Mouse (Mus musculus): ENCODE data around the gene Gm4952. TPM values are rescaled to one million over a fixed set of nuclear protein-coding genes. Genes with fewer than 3 reads are reported as not detected.

Gene Gm4952
- polyA plus RNA-seq, 1 experiment from 2014 or later = 0.10 TPM

Other genes with a start within 250 kb of the Gm4952 start
- gene Olfr1440, start 212.7 kb upstream of the Gm4952 start, polyA plus RNA-seq (2015; fragmentation: Nextera tagmentation; extraction: Ambion mirVana) = not detected in 2 replicates
- gene Olfr1441, start 182.5 kb upstream of the Gm4952 start, polyA plus RNA-seq (2015; fragmentation: Nextera tagmentation; extraction: Ambion mirVana) = not detected in 2 replicates
- not detected in 2 replicates for gene Pfpl, start 172.1 kb upstream of the Gm4952 start, polyA plus RNA-seq (2015; fragmentation: Nextera tagmentation; extraction: Ambion mirVana)
- gene Mpeg1, start 139.2 kb upstream of the Gm4952 start, polyA plus RNA-seq (2015; fragmentation: Nextera tagmentation; extraction: Ambion mirVana) = 0.61 and 0.88 TPM in 2 replicates
- gene Dtx4, start 98.5 kb upstream of the Gm4952 start, polyA plus RNA-seq (2015; fragmentation: Nextera tagmentation; extraction: Ambion mirVana) = 40.0 and 42.2 TPM in 2 replicates
- 6.6 and 7.9 TPM in 2 replicates for gene Fam111a, start 54.2 kb upstream of the Gm4952 start, polyA plus RNA-seq (2015; fragmentation: Nextera tagmentation; extraction: Ambion mirVana)
- not detected in 2 replicates for gene Glyat, start 33.3 kb downstream of the Gm4952 start, polyA plus RNA-seq (2015; fragmentation: Nextera tagmentation; extraction: Ambion mirVana)
- gene Olfr1442, start 70.5 kb downstream of the Gm4952 start, polyA plus RNA-seq (2015; fragmentation: Nextera tagmentation; extraction: Ambion mirVana) = not detected in 2 replicates
- not detected in 2 replicates for gene Olfr1443, start 78.1 kb downstream of the Gm4952 start, polyA plus RNA-seq (2015; fragmentation: Nextera tagmentation; extraction: Ambion mirVana)
- gene Keg1, start 95.8 kb downstream of the Gm4952 start, polyA plus RNA-seq (2015; fragmentation: Nextera tagmentation; extraction: Ambion mirVana) = not detected in 2 replicates
- 1.00 and 1.2 TPM in 2 replicates for gene Cntf, start 165.7 kb downstream of the Gm4952 start, polyA plus RNA-seq (2015; fragmentation: Nextera tagmentation; extraction: Ambion mirVana)
- gene Zfp91, start 196.2 kb downstream of the Gm4952 start, polyA plus RNA-seq (2015; fragmentation: Nextera tagmentation; extraction: Ambion mirVana) = 13.6 and 14.3 TPM in 2 replicates
- 1.1 and 1.6 TPM in 2 replicates for gene Lpxn, start 196.2 kb downstream of the Gm4952 start, polyA plus RNA-seq (2015; fragmentation: Nextera tagmentation; extraction: Ambion mirVana)
- gene Gm5244, start 246.7 kb downstream of the Gm4952 start, polyA plus RNA-seq (2015; fragmentation: Nextera tagmentation; extraction: Ambion mirVana) = not detected in 2 replicates

All from hindbrain, embryonic 15.5 days (tissue).